9 mouse cellular contexts compared by ENCODE assay signal in genomic region chr5:138970056-138970490, GRCm38 (mm10). TPM values are rescaled to one million over a fixed set of nuclear protein-coding genes. Genes with fewer than 3 reads are reported as not detected.
DNase-seq lines count a peak whose midpoint lies in the region; ATAC-seq lines count a peak whose summit lies in the region.
"Had no signal": no experiment of that assay in that cellular context is flagged by ENCODE, and none has a peak within 500 bp of the region (broad histone marks: within the 10 kb centered on the region; RNA-seq: fewer than 3 reads in every experiment).

No protein-coding gene starts in this region.

- peak overlapping the region; percentile 92 for H3K27ac ChIP-seq in lung, embryonic 16.5 days (ENCODE audit: low read length)

- no peaks in the 10 kb centered on the region for H3K36me3 ChIP-seq in lung, embryonic 16.5 days (ENCODE audit: control insufficient read depth, insufficient read depth, low read length)

- H3K9ac ChIP-seq in lung, embryonic 16.5 days (ENCODE audit: low read length): peak overlapping the region; percentile 37; the same call in 1 of the 2 replicates

- peaks cover 47% of the 10 kb centered on the region for H3K4me1 ChIP-seq in lung, embryonic 16.5 days (replicated peaks; ENCODE audit: control insufficient read depth, insufficient read depth, low read length)

- peak; percentile 49 for DNase-seq in gastrocnemius, adult 18-20 months (ENCODE audit: low spot score)
- no peak for DNase-seq in gastrocnemius, adult 8-10 months (ENCODE audit: low spot score in 2 of 2)
- peak; percentile 54 for DNase-seq in adrenal gland, postnatal 25 days
- DNase-seq in heart, postnatal 36 days: peak; percentile 47 to 49
- no peak for DNase-seq in right cerebral cortex, postnatal 25 days
- DNase-seq in layer of hippocampus, adult 9-11 months: no peak
- no peak for DNase-seq in thymus, postnatal 25 days

- no peak overlapping the region for H3K4me2 ChIP-seq in lung, embryonic 16.5 days (ENCODE audit: low read depth, low read length)

- intact Hi-C loops in heart, postnatal 36 days (cut with DNase I): no loop called here

- H3K9me3 ChIP-seq in lung, embryonic 16.5 days (ENCODE audit: control insufficient read depth, low read length): no peaks in the 10 kb centered on the region
- H3K9me3 ChIP-seq: megakaryocyte, embryonic 14.5 days had no signal

- ATAC-seq in lung, embryonic 16.5 days (ENCODE audit: low read depth): peak; percentile 87

- 19% methylated on average over 7 of the region's 7 CpGs for WGBS in lung, embryonic 16.5 days

- no peak overlapping the region for H3K4me3 ChIP-seq in lung, embryonic 16.5 days (ENCODE audit: low read length)
- H3K4me3 ChIP-seq: megakaryocyte, embryonic 14.5 days had no signal

- no peaks in the 10 kb centered on the region for H3K27me3 ChIP-seq in lung, embryonic 16.5 days (ENCODE audit: control insufficient read depth, insufficient read depth, low read depth, low read length)

RNA-seq across cellular contexts. Expression of gene Pdgfa, which starts 27.1 kb away (rescaled TPM):
- total RNA-seq in gastrocnemius, adult 18-20 months (2021): 10 to 100 TPM; 18.8 to 22.9 TPM
- total RNA-seq in gastrocnemius, adult 8-10 months (2022): 10 to 100 TPM; 19.8 to 32.1 (median 25.2) TPM
- 29.5 and 30.0 TPM in 2 replicates for total RNA-seq in adrenal gland, postnatal 25 days (2021)
- 10 to 100 TPM; 18.6 to 24.6 TPM for total RNA-seq in heart, postnatal 36 days (2021)
- 56.7 and 58.2 TPM in 2 replicates for polyA plus RNA-seq in lung, embryonic 16.5 days (2015; fragmentation: Nextera tagmentation; extraction: Ambion mirVana)

Comparison
In these comparisons a context has a peak if more than half of its experiments do, and no peak if none do; other contexts are left out.
1. DNase-seq: peak in gastrocnemius, adult 18-20 months (single experiment), adrenal gland, postnatal 25 days (single experiment) and heart, postnatal 36 days (2 of 2); none in gastrocnemius, adult 8-10 months (0 of 2), right cerebral cortex, postnatal 25 days (single experiment), layer of hippocampus, adult 9-11 months (single experiment) and thymus, postnatal 25 days (single experiment).